Mouse (Mus musculus) MEL (cell line): ENCODE measurements around the gene Capza3. TPM values are rescaled to one million over a fixed set of nuclear protein-coding genes. Genes with fewer than 3 reads are reported as not detected.

Source experiments
- DNase-seq: peaks from one replicate; pipeline ENCODE4 v3.0.0; 2011; ENCODE audit warnings: low read depth, low spot score
- H3K27ac ChIP-seq: 2 replicates; pipeline ENCODE4 v1.5.1; 2012; ENCODE audit warnings: low read depth, mild to moderate bottlenecking, control low read depth, low read length, moderate library complexity; ENCODE audit not compliant: control insufficient read depth
- H3K27me3 ChIP-seq, 2 experiments: fragments of 150-350 bp in 1 of 2; sonication (generic) in 1 of 2; 2 replicates each; pipeline ENCODE4 v1.6.1; 2012; ENCODE audit warnings: low read length in 2 of 2, mild to moderate bottlenecking in 2 of 2, improper control_type of control experiment in 1 of 2, moderate library complexity in 1 of 2; ENCODE audit not compliant: insufficient read depth in 2 of 2, control insufficient read depth in 1 of 2
- H3K36me3 ChIP-seq, 2 experiments: 2 replicates each; pipeline ENCODE4 v1.6.1; 2012 to 2014; ENCODE audit warnings: low read length in 2 of 2, improper control_type of control experiment in 1 of 2, inconsistent platforms in 1 of 2, mild to moderate bottlenecking in 1 of 2; ENCODE audit not compliant: insufficient read depth in 2 of 2, control insufficient read depth in 1 of 2
- H3K4me1 ChIP-seq, 2 experiments: fragments of 150-350 bp in 1 of 2; sonication (generic) in 1 of 2; 2 replicates each; pipeline ENCODE4 v1.6.1; 2012; ENCODE audit warnings: low read length in 2 of 2, improper control_type of control experiment in 1 of 2, mild to moderate bottlenecking in 1 of 2; ENCODE audit not compliant: insufficient read depth in 2 of 2, control insufficient read depth in 1 of 2
- H3K4me3 ChIP-seq, 2 experiments: fragments of 150-350 bp in 1 of 2; sonication (generic) in 1 of 2; 2 replicates each; pipeline ENCODE4 v1.5.1; 2012; ENCODE audit warnings: low read depth in 2 of 2, low read length in 2 of 2, mild to moderate bottlenecking in 2 of 2, moderate library complexity in 2 of 2, control low read depth in 1 of 2, improper control_type of control experiment in 1 of 2; ENCODE audit not compliant: control insufficient read depth in 1 of 2, insufficient read depth in 1 of 2
- H3K79me2 ChIP-seq: 2 replicates; pipeline ENCODE4 v1.6.1; 2012; ENCODE audit warnings: mild to moderate bottlenecking, low read length, moderate library complexity; ENCODE audit not compliant: control insufficient read depth, poor library complexity, insufficient read depth
- H3K9ac ChIP-seq: 2 replicates; pipeline ENCODE4 v1.6.1; 2012; ENCODE audit warnings: low read depth, mild to moderate bottlenecking, control low read depth, low read length, moderate library complexity; ENCODE audit not compliant: control insufficient read depth, poor library complexity, severe bottlenecking
- H3K9me3 ChIP-seq: fragments of 150-350 bp; sonication (generic); replicated peaks from 2 replicates; pipeline ENCODE4 v1.6.1; 2012; ENCODE audit warnings: mild to moderate bottlenecking, low read length, improper control_type of control experiment, moderate library complexity; ENCODE audit not compliant: insufficient read depth
- BHLHE40 ChIP-seq: IDR thresholded peaks from 2 replicates; pipeline ENCODE4 v1.6.1; 2012; ENCODE audit warnings: low read depth, mild to moderate bottlenecking, inconsistent platforms, low read length, improper control_type of control experiment, borderline replicate concordance
- CHD1 ChIP-seq: IDR thresholded peaks from 2 replicates; pipeline ENCODE4 v1.6.1; 2012; ENCODE audit warnings: low read depth, mild to moderate bottlenecking, inconsistent platforms, low read length, improper control_type of control experiment
- CHD2 ChIP-seq: IDR thresholded peaks from 2 replicates; pipeline ENCODE4 v1.6.1; 2011; ENCODE audit warnings: low read length, improper control_type of control experiment
- ELF1 ChIP-seq: IDR thresholded peaks from 2 replicates; pipeline ENCODE4 v1.6.1; 2014; ENCODE audit warnings: low read depth, mild to moderate bottlenecking, inconsistent platforms, low read length, improper control_type of control experiment, moderate library complexity
- EP300 ChIP-seq, 2 experiments: IDR thresholded peaks; 2 replicates each; pipeline ENCODE4 v1.6.1; 2011; ENCODE audit warnings: improper control_type of control experiment in 2 of 2, low read length in 2 of 2, low read depth in 1 of 2, mild to moderate bottlenecking in 1 of 2
- GABPA ChIP-seq: IDR thresholded peaks from 2 replicates; pipeline ENCODE4 v1.6.1; 2012; ENCODE audit warnings: low read depth, mild to moderate bottlenecking, inconsistent platforms, low read length, improper control_type of control experiment, moderate library complexity
- GATA1 ChIP-seq: IDR thresholded peaks from 2 replicates; pipeline ENCODE4 v1.6.1; 2011; ENCODE audit warnings: low read depth, low read length, improper control_type of control experiment
- HCFC1 ChIP-seq: IDR thresholded peaks from 2 replicates; pipeline ENCODE4 v1.6.1; 2012; ENCODE audit warnings: low read depth, mild to moderate bottlenecking, inconsistent platforms, low read length, improper control_type of control experiment, moderate library complexity
- MAZ ChIP-seq: IDR thresholded peaks from 2 replicates; pipeline ENCODE4 v1.6.1; 2012; ENCODE audit warnings: low read depth, mild to moderate bottlenecking, inconsistent platforms, low read length, improper control_type of control experiment
- MEF2A ChIP-seq: IDR thresholded peaks from 2 replicates; pipeline ENCODE4 v1.6.1; 2014; ENCODE audit warnings: low read depth, mild to moderate bottlenecking, inconsistent platforms, low read length, improper control_type of control experiment; ENCODE audit not compliant: poor library complexity, insufficient replicate concordance, severe bottlenecking; ENCODE audit errors: extremely low read depth
- MYB ChIP-seq: IDR thresholded peaks from 2 replicates; pipeline ENCODE4 v1.6.1; 2011; ENCODE audit warnings: mild to moderate bottlenecking, low read depth, low read length, improper control_type of control experiment
- MYC ChIP-seq: IDR thresholded peaks from 2 replicates; pipeline ENCODE4 v1.6.1; 2011; ENCODE audit warnings: low read depth, mild to moderate bottlenecking, low read length, improper control_type of control experiment, moderate library complexity
- NELFE ChIP-seq: IDR thresholded peaks from 2 replicates; pipeline ENCODE4 v1.6.1; 2011; ENCODE audit warnings: low read depth, low read length, improper control_type of control experiment
- NRF1 ChIP-seq: IDR thresholded peaks from 2 replicates; pipeline ENCODE4 v1.6.1; 2014; ENCODE audit warnings: low read depth, mild to moderate bottlenecking, inconsistent platforms, low read length, improper control_type of control experiment, moderate library complexity; ENCODE audit not compliant: poor library complexity, insufficient read depth, severe bottlenecking
- POLR2AphosphoS2 ChIP-seq: IDR thresholded peaks from 2 replicates; pipeline ENCODE4 v1.6.1; 2011; ENCODE audit warnings: low read length, improper control_type of control experiment
- TCF12 ChIP-seq: IDR thresholded peaks from 2 replicates; pipeline ENCODE4 v1.6.1; 2014; ENCODE audit warnings: low read depth, mild to moderate bottlenecking, inconsistent platforms, low read length, improper control_type of control experiment, moderate library complexity
- USF1 ChIP-seq: IDR thresholded peaks from 2 replicates; pipeline ENCODE4 v1.6.1; 2014; ENCODE audit warnings: low read depth, mild to moderate bottlenecking, inconsistent platforms, low read length, improper control_type of control experiment, moderate library complexity
- ZKSCAN1 ChIP-seq: IDR thresholded peaks from 2 replicates; pipeline ENCODE4 v1.6.1; 2012; ENCODE audit warnings: low read depth, mild to moderate bottlenecking, inconsistent platforms, low read length, improper control_type of control experiment, moderate library complexity
- polyA plus RNA-seq, 2 experiments: library from polyadenylated mRNA; stranded (reverse) in 1 of 2; unstranded in 1 of 2; fragments of >175 nt in 1 of 2; fragments of >200 nt in 1 of 2; gene quantifications; 2 replicates each; pipeline versions ENCODE4 v1.2.1 to v1.2.4; 2012; ENCODE audit warnings: low replicate concordance in 2 of 2, low read depth in 1 of 2; ENCODE audit not compliant: insufficient read length in 2 of 2, insufficient read depth in 1 of 2, missing spikeins in 1 of 2
- total RNA-seq: library from RNA; depleted of rRNA; stranded (reverse); fragments of 300-350 nt; gene quantifications from 2 replicates; pipeline ENCODE4 v1.2.3, GENCODE M21; 2012

Gene Capza3
- total and polyA plus RNA-seq, 3 experiments, result not detected

DNA sequence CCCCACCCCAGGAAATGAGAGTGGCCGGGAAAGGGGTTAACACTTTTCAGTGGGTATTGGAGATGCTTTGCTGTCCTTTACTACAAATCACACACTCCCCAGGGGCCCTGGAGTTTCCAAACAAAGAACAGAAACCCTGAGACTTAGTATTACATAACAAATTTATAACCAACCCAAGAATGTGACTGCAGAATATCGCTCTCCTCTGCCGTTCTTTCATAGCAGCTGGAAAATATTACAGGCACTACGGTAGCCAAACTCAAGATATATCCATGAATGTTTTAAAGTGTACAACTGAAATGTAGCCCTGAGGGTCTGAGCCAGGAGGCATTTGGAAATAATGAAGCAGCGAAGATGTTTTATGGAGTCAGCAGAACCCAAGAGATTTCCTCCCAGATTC, 10.4 kb downstream of the Capza3 start:
- Histone ChIP-seq H3K4me1 (no peaks in the 10 kb centered on the region), H3K27me3 (no peaks in the 10 kb centered on the region), H3K9ac (no peak overlapping the region), H3K79me2 (no peaks in the 10 kb centered on the region), H3K36me3 (no peaks in the 10 kb centered on the region), H3K4me3 (no peak overlapping the region), H3K9me3 (no peaks in the 10 kb centered on the region), H3K27ac (no peak overlapping the region)
- no peak for DNase-seq
- no peak for TF ChIP-seq MYB
- TF ChIP-seq POLR2AphosphoS2, result no peak
- no peak for TF ChIP-seq NELFE
- TF ChIP-seq BHLHE40, result no peak
- no peak for TF ChIP-seq CHD1
- no peak for TF ChIP-seq CHD2
- TF ChIP-seq ZKSCAN1, result no peak
- no peak for TF ChIP-seq ELF1
- no peak for TF ChIP-seq HCFC1

DNA sequence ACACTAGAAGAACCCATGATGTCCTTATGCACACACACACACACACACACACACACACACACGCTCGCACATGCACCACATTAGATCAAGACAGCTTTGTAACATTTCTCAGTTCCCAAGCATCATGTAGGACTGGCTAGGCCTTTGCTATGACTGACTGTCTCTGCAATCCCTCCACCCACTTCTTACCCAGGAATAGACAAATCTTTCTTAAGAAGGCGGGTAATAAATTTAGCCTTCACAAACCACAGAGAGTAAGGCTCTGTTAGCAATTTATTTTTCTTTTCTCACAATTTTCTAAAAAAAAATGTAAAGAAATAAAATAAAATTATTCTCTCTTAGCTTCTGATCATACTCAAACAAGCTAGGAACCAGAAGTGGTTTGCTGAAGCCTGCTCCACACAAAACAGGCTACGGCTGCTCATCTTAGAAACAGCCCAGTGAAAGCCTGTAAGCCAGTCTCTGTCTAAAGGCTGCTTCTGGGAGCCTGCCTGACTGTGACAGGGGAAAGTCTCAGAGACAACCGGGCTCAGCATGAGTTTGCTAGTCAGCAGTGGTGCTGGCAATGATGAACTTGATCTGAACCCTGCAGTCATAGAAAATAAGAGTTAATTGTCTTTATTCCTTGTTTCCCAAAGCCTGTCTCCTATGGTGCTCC, 13.3 kb downstream of the Capza3 start:
- TF ChIP-seq MEF2A (no peak), GABPA (no peak), MYC (no peak), NRF1 (no peak), GATA1 (no peak), POLR2AphosphoS2 (no peak), USF1 (no peak), EP300 (IDR thresholded peaks at IDR 0.05; ENCODE audit: low read depth in 1 of 2, low read length in 2 of 2) (no peak), MAZ (no peak), TCF12 (no peak)

More for the DNA sequence above, 13.3 kb downstream of the Capza3 start:
- no peaks in the 10 kb centered on the region for H3K27me3 ChIP-seq
- no peak overlapping the region for H3K27ac ChIP-seq
- no peak for DNase-seq
- no peaks in the 10 kb centered on the region for H3K79me2 ChIP-seq
- no peaks in the 10 kb centered on the region for H3K9me3 ChIP-seq
- H3K36me3 ChIP-seq, result no peaks in the 10 kb centered on the region
- H3K4me3 ChIP-seq, result no peak overlapping the region
- no peaks in the 10 kb centered on the region for H3K4me1 ChIP-seq
- H3K9ac ChIP-seq, result no peak overlapping the region
